Comparison of ENCODE assay signal across 19 mouse cellular contexts in the genomic region with DNA sequence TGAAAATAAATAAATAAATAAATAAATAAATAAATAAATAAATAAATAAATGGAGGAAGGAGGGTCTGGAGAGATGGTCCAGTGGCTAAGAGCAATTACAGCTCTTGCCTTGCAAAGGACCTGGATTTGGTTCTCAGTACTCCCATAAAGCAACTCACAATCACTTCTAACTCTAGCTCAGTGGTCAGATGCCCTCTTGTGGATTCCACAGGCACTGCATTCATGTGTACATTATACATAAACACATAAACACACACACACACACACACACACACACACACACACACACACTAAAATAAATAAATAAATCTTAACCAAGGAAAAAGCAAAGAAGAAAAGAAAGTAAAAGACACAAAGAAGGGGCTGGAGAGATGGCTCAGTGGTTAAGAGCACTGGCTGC.
DNase-seq lines count a peak whose midpoint lies in the region; ATAC-seq and TF ChIP-seq lines count a peak whose summit lies in the region.
"Had no signal": no experiment of that assay in that cellular context is flagged by ENCODE, and none has a peak within 500 bp of the region (broad histone marks: within the 10 kb centered on the region; RNA-seq: fewer than 3 reads in every experiment).

No protein-coding gene starts in this region.

- 0 out of 2 replicates have a peak, but pooled peaks have one; percentile 12 for TF ChIP-seq CTCF in hindbrain, postnatal 0 days (IDR thresholded peaks at IDR 0.05; ENCODE audit: low read depth)
- TF ChIP-seq CTCF in lung, postnatal 0 days (IDR thresholded peaks at IDR 0.05), result peak; percentile 34

- H3K4me2 ChIP-seq in hindbrain, postnatal 0 days (ENCODE audit: low read depth, low read length), result no peak overlapping the region
- H3K4me2 ChIP-seq in hindbrain, embryonic 13.5 days, result no peak overlapping the region
- no peak overlapping the region for H3K4me2 ChIP-seq in lung, postnatal 0 days (replicated peaks; ENCODE audit: low read depth, low read length)
- H3K4me2 ChIP-seq: embryonic facial prominence, embryonic 15.5 days; heart, embryonic 11.5 days; hindbrain, embryonic 15.5 days; liver, embryonic 13.5 days had no signal

- H3K4me1 ChIP-seq in hindbrain, postnatal 0 days (ENCODE audit: insufficient read depth, low read length), result no peaks in the 10 kb centered on the region
- H3K4me1 ChIP-seq in hindbrain, embryonic 13.5 days (replicated peaks), result no peaks in the 10 kb centered on the region
- no peaks in the 10 kb centered on the region for H3K4me1 ChIP-seq in lung, postnatal 0 days (ENCODE audit: insufficient read depth, low read depth, low read length)
- H3K4me1 ChIP-seq: embryonic facial prominence, embryonic 15.5 days; hindbrain, embryonic 15.5 days; liver, embryonic 13.5 days had no signal

- no peaks in the 10 kb centered on the region for H3K27me3 ChIP-seq in hindbrain, postnatal 0 days (ENCODE audit: insufficient read depth, low read length)
- H3K27me3 ChIP-seq in hindbrain, embryonic 13.5 days, result no peaks in the 10 kb centered on the region
- H3K27me3 ChIP-seq in lung, postnatal 0 days (replicated peaks; ENCODE audit: insufficient read depth, low read length), result no peaks in the 10 kb centered on the region
- H3K27me3 ChIP-seq: embryonic facial prominence, embryonic 15.5 days; hindbrain, embryonic 15.5 days; liver, embryonic 13.5 days had no signal

- H3K4me3 ChIP-seq in hindbrain, postnatal 0 days (ENCODE audit: low read length), result no peak overlapping the region
- H3K4me3 ChIP-seq in hindbrain, embryonic 13.5 days, result no peak overlapping the region
- no peak overlapping the region for H3K4me3 ChIP-seq in lung, postnatal 0 days (ENCODE audit: low read depth, low read length)
- H3K4me3 ChIP-seq: embryonic facial prominence, embryonic 15.5 days; forebrain, embryonic 10.5 days; hindbrain, embryonic 15.5 days; liver, embryonic 13.5 days; midbrain, embryonic 10.5 days had no signal

- ATAC-seq in hindbrain, postnatal 0 days, result no peak
- ATAC-seq in hindbrain, embryonic 13.5 days (ENCODE audit: low FRiP score), result no peak
- no peak for ATAC-seq in lung, postnatal 0 days

- no peaks in the 10 kb centered on the region for H3K9me3 ChIP-seq in hindbrain, postnatal 0 days (ENCODE audit: low read length)
- H3K9me3 ChIP-seq in hindbrain, embryonic 13.5 days, result no peaks in the 10 kb centered on the region
- no peaks in the 10 kb centered on the region for H3K9me3 ChIP-seq in lung, postnatal 0 days (ENCODE audit: low read length)
- H3K9me3 ChIP-seq: embryonic facial prominence, embryonic 15.5 days; forebrain, embryonic 10.5 days; hindbrain, embryonic 15.5 days; liver, embryonic 13.5 days; midbrain, embryonic 10.5 days had no signal

- H3K9ac ChIP-seq in hindbrain, postnatal 0 days (replicated peaks; ENCODE audit: low read length), result no peak overlapping the region
- H3K9ac ChIP-seq in hindbrain, embryonic 13.5 days, result no peak overlapping the region
- no peak overlapping the region for H3K9ac ChIP-seq in lung, postnatal 0 days (replicated peaks; ENCODE audit: low read depth)
- H3K9ac ChIP-seq: embryonic facial prominence, embryonic 15.5 days; hindbrain, embryonic 15.5 days; liver, embryonic 13.5 days had no signal

- no peaks in the 10 kb centered on the region for H3K36me3 ChIP-seq in hindbrain, postnatal 0 days (ENCODE audit: insufficient read depth, low read length)
- no peaks in the 10 kb centered on the region for H3K36me3 ChIP-seq in hindbrain, embryonic 13.5 days
- H3K36me3 ChIP-seq in lung, postnatal 0 days (ENCODE audit: insufficient read depth, low read length), result no peaks in the 10 kb centered on the region
- H3K36me3 ChIP-seq: embryonic facial prominence, embryonic 15.5 days; forebrain, embryonic 10.5 days; hindbrain, embryonic 15.5 days; liver, embryonic 13.5 days; midbrain, embryonic 10.5 days had no signal

- no peak for DNase-seq in hindbrain, postnatal 0 days (ENCODE audit: low spot score)
- DNase-seq in lung, postnatal 0 days (ENCODE audit: low spot score), result no peak
- DNase-seq in lung, postnatal 36 days, result no peak
- DNase-seq in NIH3T3 (ENCODE audit: low read depth), result peak; percentile 21
- DNase-seq in spleen, postnatal 10 days (ENCODE audit: low spot score in 2 of 2), result no peak
- DNase-seq in frontal cortex, postnatal 14 days (ENCODE audit: low spot score in 2 of 2), result no peak
- DNase-seq: adrenal gland, adult 2 months; cerebellum, postnatal 10 days; embryo, embryonic 11 days; kidney, adult 2 months; left cerebral cortex, postnatal 4 days; liver, embryonic 13.5 days; thymus, postnatal 4 days had no signal

- TF ChIP-seq EP300 in lung, postnatal 0 days (IDR thresholded peaks at IDR 0.05), result no peak

- no peak overlapping the region for H3K27ac ChIP-seq in hindbrain, postnatal 0 days
- H3K27ac ChIP-seq in hindbrain, embryonic 13.5 days, result no peak overlapping the region
- no peak overlapping the region for H3K27ac ChIP-seq in lung, postnatal 0 days (ENCODE audit: low read length)
- H3K27ac ChIP-seq: embryonic facial prominence, embryonic 15.5 days; forebrain, embryonic 10.5 days; hindbrain, embryonic 15.5 days; liver, embryonic 13.5 days; midbrain, embryonic 10.5 days had no signal
